Mouse (Mus musculus): ENCODE results near the gene Smarca2. TPM values are rescaled to one million over a fixed set of nuclear protein-coding genes. Genes with fewer than 3 reads are reported as not detected.

Gene Smarca2
- polyA plus RNA-seq, 1 experiment from 2014 or later, result 109 TPM

DNA sequence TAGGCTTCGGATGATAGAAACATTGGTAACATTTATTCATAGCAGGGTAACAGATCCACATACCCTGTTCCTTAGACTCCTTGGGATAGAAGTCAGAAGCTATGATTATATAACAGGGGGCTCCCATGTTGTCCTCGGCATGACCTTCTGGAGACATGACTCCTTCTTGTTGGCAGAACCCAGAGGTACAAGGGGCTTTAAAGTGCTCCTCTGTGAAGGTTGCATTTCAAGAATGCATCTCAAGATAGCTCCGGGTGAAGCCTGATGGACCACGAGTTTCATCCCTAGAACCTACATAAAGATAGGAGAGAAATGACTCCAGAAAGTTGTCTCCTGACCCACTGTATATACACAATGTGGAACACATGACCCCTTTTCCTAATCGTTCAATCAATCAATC is 27.4 kb downstream of the Smarca2 start:
- Histone ChIP-seq H3K27me3 (no peaks in the 10 kb centered on the region), H3K9me3 (no peaks in the 10 kb centered on the region), H3K36me3 (no peaks in the 10 kb centered on the region), H3K4me1 (replicated peaks) (peaks cover 8% of the 10 kb centered on the region; the same call in 1 of the 2 replicates), H3K4me2 (no peak overlapping the region), H3K27ac (replicated peaks) (no peak overlapping the region), H3K4me3 (no peak overlapping the region), H3K9ac (no peak overlapping the region)
- WGBS, result 93% methylated on average over 5 of the region's 5 CpGs
- no peak for ATAC-seq (ENCODE audit: low FRiP score, low read depth)

DNA sequence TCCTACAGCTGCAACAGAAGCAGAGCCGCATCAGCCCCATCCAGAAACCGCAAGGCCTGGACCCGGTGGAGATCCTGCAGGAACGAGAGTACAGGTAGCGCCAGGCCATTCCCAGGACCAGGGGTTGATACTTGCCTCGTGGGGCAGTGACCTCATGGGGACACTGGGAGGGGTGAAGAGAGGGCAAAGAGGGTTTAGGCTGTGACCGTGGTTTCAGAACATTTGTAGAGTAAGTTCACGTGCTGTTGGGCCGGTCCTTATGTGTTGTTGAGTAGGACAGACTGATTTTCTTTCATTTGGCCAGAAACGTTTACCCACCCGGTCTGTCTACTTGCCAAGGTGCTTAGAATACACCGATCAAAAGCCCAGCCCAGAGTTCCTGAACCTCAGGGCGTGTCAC is 35.7 kb downstream of the Smarca2 start:
- no peaks in the 10 kb centered on the region for H3K9me3 ChIP-seq
- no peaks in the 10 kb centered on the region for H3K27me3 ChIP-seq
- 92% methylated on average over 13 of the region's 13 CpGs for WGBS
- H3K27ac ChIP-seq (replicated peaks), result no peak overlapping the region
- H3K4me1 ChIP-seq (replicated peaks), result no peaks in the 10 kb centered on the region
- H3K9ac ChIP-seq, result no peak overlapping the region
- no peak for ATAC-seq (ENCODE audit: low FRiP score, low read depth)
- H3K36me3 ChIP-seq, result no peaks in the 10 kb centered on the region
- H3K4me3 ChIP-seq, result no peak overlapping the region
- H3K4me2 ChIP-seq, result no peak overlapping the region

DNA sequence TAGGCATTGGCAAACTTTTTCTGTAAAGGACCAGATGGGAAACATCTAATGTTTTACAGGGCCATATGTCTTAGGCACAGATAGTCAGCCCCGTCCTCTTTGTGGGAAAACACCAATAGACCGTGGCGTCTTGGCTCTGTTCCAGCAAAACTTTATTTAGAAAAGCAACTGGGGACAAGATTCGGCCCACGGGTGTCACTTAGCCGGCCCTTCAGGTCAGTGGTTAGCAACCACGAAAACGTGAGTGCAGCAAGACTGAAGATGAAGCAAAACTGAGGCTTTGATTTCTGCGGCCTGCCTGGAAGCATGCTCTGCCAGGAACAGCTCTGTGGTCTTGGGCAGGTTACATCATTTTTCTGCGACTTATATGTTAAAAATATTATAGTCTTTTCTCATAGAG is 36.4 kb downstream of the Smarca2 start:
- 66% methylated on average over 10 of the region's 10 CpGs for WGBS
- Histone ChIP-seq H3K9me3 (no peaks in the 10 kb centered on the region), H3K27ac (replicated peaks) (no peak overlapping the region), H3K4me1 (replicated peaks) (no peaks in the 10 kb centered on the region), H3K9ac (no peak overlapping the region), H3K4me2 (no peak overlapping the region), H3K36me3 (no peaks in the 10 kb centered on the region), H3K4me3 (no peak overlapping the region), H3K27me3 (no peaks in the 10 kb centered on the region)
- no peak for ATAC-seq (ENCODE audit: low FRiP score, low read depth)

DNA sequence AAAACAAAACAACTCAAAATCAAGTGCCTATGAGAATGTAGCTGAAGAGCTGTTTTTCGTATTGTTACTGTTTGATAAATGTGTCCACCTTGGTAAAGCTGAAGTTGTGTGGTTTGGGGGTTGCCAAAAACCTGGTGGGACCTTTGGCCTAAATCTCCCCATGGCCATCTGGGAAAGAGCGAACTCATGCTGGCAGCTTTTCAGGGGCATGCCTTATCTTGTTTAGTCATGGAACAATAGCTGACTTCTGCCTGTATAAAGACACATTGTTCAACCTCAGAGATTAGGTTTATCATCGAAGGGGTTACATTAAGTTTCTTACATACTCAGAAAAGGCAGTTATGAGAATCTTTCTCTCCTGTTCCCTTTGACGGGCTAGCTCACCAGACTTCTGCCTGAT is 38.2 kb downstream of the Smarca2 start:
- Histone ChIP-seq H3K9ac (no peak overlapping the region), H3K36me3 (peaks cover 3% of the 10 kb centered on the region; the same call in 1 of the 2 replicates), H3K27ac (replicated peaks) (no peak overlapping the region), H3K27me3 (no peaks in the 10 kb centered on the region), H3K4me2 (no peak overlapping the region), H3K4me1 (replicated peaks) (no peaks in the 10 kb centered on the region), H3K4me3 (no peak overlapping the region), H3K9me3 (no peaks in the 10 kb centered on the region)
- 57% methylated on average over 4 of the region's 4 CpGs for WGBS
- ATAC-seq (ENCODE audit: low FRiP score, low read depth), result no peak

DNA sequence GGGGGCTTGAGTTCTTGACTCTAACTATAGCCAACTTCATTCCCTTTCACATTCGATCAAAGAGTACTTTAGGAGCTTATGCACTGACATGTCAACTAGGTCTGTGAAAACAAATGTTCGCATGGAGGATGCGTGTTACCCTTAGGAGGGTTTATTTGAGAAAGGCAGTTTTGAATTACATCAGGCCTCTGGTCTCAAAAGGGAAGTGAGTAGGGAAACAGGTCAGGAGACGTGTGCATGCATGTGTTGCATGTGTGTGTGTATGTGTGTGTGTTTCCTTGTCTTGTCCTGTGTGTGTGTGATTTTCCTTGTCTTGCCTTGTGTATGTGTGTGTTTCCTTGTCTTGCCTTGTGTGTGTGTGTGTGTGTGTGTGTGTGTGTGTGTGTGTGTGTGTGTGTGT is 39.1 kb downstream of the Smarca2 start:
- H3K4me1 ChIP-seq (replicated peaks), result no peaks in the 10 kb centered on the region
- H3K4me3 ChIP-seq, result no peak overlapping the region
- H3K27me3 ChIP-seq, result no peaks in the 10 kb centered on the region
- H3K9me3 ChIP-seq, result no peaks in the 10 kb centered on the region
- ATAC-seq (ENCODE audit: low FRiP score, low read depth), result no peak
- H3K27ac ChIP-seq (replicated peaks), result no peak overlapping the region
- WGBS, result 88% methylated on average over 4 of the region's 4 CpGs
- H3K36me3 ChIP-seq, result peaks cover 3% of the 10 kb centered on the region; the same call in 1 of the 2 replicates
- H3K4me2 ChIP-seq, result no peak overlapping the region
- no peak overlapping the region for H3K9ac ChIP-seq

DNA sequence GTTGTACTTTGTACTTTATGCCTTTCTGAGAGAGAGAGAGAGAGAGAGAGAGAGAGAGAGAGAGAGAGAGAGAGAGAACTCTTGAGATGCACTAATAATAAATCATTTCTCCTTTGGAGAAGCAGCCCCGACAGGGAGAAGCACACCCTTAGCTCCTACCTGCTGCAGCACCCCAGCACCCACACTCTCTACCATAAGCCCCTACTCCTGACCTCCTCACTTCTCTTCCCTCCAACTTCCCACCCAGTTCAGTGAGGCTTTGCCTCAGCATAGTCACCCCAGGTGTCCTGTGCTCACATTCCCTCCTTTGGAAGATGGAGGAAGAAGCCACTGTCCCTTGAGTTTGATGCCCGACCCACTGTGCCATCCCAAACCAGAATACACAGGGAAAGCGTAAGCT is 40.2 kb downstream of the Smarca2 start:
- ATAC-seq (ENCODE audit: low FRiP score, low read depth), result no peak
- Histone ChIP-seq H3K27ac (replicated peaks) (no peak overlapping the region), H3K4me1 (replicated peaks) (no peaks in the 10 kb centered on the region), H3K4me3 (no peak overlapping the region), H3K9ac (no peak overlapping the region), H3K27me3 (no peaks in the 10 kb centered on the region), H3K36me3 (peaks cover 8% of the 10 kb centered on the region; the same call in 1 of the 2 replicates), H3K9me3 (no peaks in the 10 kb centered on the region), H3K4me2 (no peak overlapping the region)
- WGBS, result 83% methylated on average over 3 of the region's 3 CpGs

DNA sequence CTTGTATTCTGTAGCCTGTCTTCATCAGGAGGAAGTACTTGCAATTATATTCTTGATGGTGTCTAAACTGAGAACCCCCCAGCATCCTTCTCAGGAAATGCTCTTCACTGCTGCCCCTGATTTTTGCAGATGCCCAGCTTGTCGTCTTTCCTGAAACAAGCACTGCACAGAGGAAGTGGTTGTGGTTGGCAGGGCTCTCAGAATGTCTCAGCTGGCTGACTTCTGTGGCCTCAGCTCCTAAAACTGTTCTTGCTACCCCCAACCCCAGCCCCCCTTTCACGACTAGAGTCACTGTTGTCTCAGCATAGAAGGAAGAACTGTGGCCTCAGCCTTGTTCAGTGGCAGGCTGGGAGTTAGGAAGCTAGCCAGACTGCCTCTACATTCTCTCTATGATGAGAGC is 41.3 kb downstream of the Smarca2 start:
- ATAC-seq (ENCODE audit: low FRiP score, low read depth), result no peak
- no peak overlapping the region for H3K27ac ChIP-seq (replicated peaks)
- WGBS, result 37% methylated on average over 2 of the region's 2 CpGs
- peaks cover 8% of the 10 kb centered on the region; the same call in 1 of the 2 replicates for H3K36me3 ChIP-seq
- H3K27me3 ChIP-seq, result no peaks in the 10 kb centered on the region
- no peaks in the 10 kb centered on the region for H3K9me3 ChIP-seq
- H3K9ac ChIP-seq, result no peak overlapping the region
- H3K4me2 ChIP-seq, result no peak overlapping the region
- no peaks in the 10 kb centered on the region for H3K4me1 ChIP-seq (replicated peaks)
- no peak overlapping the region for H3K4me3 ChIP-seq

DNA sequence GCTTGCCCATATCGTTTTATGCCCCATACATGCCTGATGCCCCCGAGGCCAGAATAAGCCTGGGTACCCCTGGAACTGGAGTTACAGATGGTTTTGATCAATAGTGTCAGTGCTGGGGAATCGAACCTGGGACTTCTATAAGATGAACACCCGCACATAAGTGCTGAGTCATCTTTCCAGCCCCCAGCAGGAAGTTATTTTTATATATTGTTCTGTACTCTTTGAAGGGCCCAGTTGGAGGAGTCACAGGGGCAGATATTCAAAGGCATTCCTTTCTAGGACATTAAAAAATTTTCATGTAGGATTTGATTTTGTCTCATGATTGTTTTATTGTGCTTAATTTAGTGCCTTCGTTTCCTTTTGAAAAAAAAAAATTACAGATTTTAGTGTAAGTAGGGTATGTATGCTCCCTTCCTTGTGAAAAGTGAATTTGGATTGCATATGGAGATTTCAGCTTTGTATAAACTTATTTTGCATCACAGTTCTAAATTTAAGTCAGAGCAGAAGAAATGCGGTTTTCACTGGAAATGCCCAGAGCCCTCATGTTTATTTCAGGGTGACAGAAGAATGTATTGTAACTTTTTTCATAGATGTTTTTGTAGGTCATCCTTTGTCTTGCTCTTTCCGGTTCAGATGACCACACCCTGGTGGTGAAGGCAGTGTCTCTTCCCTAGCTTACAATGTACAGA is 45.9 kb downstream of the Smarca2 start:
- ATAC-seq (ENCODE audit: low FRiP score, low read depth), result no peak
- H3K9ac ChIP-seq, result no peak overlapping the region
- no peak overlapping the region for H3K4me2 ChIP-seq
- no peaks in the 10 kb centered on the region for H3K27me3 ChIP-seq
- peaks cover 15% of the 10 kb centered on the region; the same call in 1 of the 2 replicates for H3K36me3 ChIP-seq
- H3K9me3 ChIP-seq, result no peaks in the 10 kb centered on the region
- H3K27ac ChIP-seq (replicated peaks), result no peak overlapping the region
- no peak overlapping the region for H3K4me3 ChIP-seq
- WGBS, result 89% methylated on average over 7 of the region's 7 CpGs
- H3K4me1 ChIP-seq (replicated peaks), result no peaks in the 10 kb centered on the region

DNA sequence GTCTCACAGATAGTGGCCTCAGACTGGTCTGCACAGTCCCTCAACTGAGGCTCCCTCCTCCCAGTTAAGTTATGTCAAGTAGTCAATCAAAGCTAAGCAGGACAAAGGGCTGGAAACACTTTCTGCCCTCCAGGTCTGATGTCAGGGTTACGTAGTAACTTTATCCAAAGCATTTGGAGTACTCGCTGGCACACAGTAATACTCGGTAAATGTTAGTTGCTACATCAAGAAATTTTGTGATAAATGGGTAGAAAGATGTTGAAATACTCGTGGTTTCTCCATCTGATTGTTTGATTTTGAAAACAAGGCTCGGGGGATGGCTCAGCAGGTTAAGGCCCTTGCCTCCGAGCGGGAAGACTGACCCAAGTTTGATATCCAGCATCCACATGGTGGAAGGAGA is 53.5 kb downstream of the Smarca2 start:
- Histone ChIP-seq H3K4me3 (no peak overlapping the region), H3K27me3 (no peaks in the 10 kb centered on the region), H3K9ac (no peak overlapping the region), H3K4me2 (no peak overlapping the region), H3K9me3 (no peaks in the 10 kb centered on the region), H3K36me3 (0 out of 2 replicates have a peak, but pooled peaks cover 8% of the 10 kb centered on the region), H3K27ac (replicated peaks) (no peak overlapping the region), H3K4me1 (replicated peaks) (no peaks in the 10 kb centered on the region)
- no peak for ATAC-seq (ENCODE audit: low FRiP score, low read depth)
- 85% methylated on average over 7 of the region's 7 CpGs for WGBS

DNA sequence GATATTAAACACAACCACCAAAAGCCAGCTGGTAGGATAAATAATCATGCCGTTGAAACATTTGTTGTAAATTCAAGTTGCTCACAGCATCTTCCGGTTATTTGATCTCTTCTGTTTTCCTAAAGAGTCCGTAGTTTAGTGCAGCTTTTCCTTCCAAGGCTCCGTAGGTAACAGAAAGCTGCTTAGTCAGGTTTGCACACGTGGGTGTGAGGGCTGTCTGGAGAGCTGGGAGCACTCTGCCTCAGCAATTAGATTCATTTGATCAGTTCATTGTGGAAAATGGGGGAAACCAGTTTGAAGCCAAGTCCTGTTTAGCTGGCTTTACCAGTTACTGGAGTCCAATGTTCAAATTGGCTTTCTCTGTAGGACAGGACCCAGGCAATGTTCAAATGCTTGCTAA is 55.1 kb downstream of the Smarca2 start:
- Histone ChIP-seq H3K36me3 (0 out of 2 replicates have a peak, but pooled peaks cover under 1% of the 10 kb centered on the region), H3K4me3 (no peak overlapping the region), H3K27me3 (no peaks in the 10 kb centered on the region), H3K9ac (no peak overlapping the region), H3K27ac (replicated peaks) (no peak overlapping the region), H3K4me1 (replicated peaks) (no peaks in the 10 kb centered on the region), H3K4me2 (no peak overlapping the region), H3K9me3 (no peaks in the 10 kb centered on the region)
- ATAC-seq (ENCODE audit: low FRiP score, low read depth), result no peak
- 80% methylated on average over 5 of the region's 5 CpGs for WGBS

DNA sequence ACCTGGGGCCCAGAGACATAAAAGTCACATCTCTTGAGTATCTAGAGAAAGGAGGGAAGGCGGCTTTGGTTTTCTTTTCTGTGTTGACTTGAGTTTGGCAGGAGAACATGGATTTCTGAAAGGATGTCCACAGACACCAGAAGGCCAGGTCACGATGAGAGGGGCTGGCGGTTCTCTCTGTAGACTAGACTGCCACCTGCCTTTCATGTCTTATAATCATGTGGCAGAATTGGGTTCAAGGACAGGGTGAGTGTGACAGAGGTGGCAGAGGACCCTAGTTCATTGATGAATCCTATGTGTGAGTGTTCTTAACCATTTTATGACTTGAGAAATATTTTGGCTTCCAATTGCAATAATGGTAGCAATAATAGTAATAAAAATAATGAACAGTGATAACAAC is 56.3 kb downstream of the Smarca2 start:
- 98% methylated on average over 3 of the region's 3 CpGs for WGBS
- no peak overlapping the region for H3K4me2 ChIP-seq
- H3K4me3 ChIP-seq, result no peak overlapping the region
- H3K9ac ChIP-seq, result no peak overlapping the region
- ATAC-seq (ENCODE audit: low FRiP score, low read depth), result no peak
- no peaks in the 10 kb centered on the region for H3K36me3 ChIP-seq
- no peak overlapping the region for H3K27ac ChIP-seq (replicated peaks)
- H3K4me1 ChIP-seq (replicated peaks), result no peaks in the 10 kb centered on the region
- no peaks in the 10 kb centered on the region for H3K9me3 ChIP-seq
- no peaks in the 10 kb centered on the region for H3K27me3 ChIP-seq

DNA sequence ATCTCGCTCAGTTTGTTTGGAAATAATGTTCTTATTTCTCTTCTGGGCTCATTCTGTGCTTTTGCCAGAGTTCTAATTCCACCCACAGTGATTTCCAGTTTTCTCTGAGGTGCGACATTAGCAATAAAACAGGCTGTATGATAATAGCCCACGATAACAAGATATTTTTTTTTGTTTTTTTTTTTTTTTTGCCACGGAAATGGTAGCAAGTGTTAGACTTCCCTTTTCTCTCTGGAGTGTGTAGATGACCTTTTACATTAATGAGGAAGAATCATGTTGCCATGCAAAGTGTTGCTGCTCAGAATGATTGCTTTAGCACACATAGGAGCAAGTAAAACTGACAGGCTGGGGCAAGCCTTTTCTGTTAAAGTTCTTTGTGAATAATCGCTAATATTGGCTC is 61.5 kb downstream of the Smarca2 start:
- Histone ChIP-seq H3K9ac (no peak overlapping the region), H3K4me1 (replicated peaks) (no peaks in the 10 kb centered on the region), H3K4me3 (no peak overlapping the region), H3K27ac (replicated peaks) (no peak overlapping the region), H3K4me2 (no peak overlapping the region), H3K9me3 (no peaks in the 10 kb centered on the region), H3K36me3 (no peaks in the 10 kb centered on the region), H3K27me3 (no peaks in the 10 kb centered on the region)
- 88% methylated on average over 5 of the region's 5 CpGs for WGBS
- no peak for ATAC-seq (ENCODE audit: low FRiP score, low read depth)

DNA sequence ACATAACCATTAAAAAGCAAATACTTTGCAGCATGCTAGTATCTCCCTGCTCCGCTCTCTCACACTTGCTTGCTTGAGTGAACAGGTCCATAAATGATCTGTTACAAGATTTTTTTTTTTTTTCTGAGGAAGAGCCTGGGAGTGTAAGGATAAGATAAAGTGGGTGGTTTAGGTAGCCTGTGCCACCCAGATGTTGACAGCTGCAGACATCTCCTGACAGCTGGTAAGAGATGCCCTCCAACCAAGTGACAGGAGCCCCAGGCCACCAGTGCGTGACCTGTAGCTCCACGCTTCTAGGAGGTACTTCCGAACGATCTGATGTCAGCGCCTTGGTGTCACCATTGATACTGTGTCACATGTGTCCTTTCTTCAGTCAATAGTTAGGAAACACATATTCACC is 65.2 kb downstream of the Smarca2 start:
- no peak overlapping the region for H3K9ac ChIP-seq
- H3K27me3 ChIP-seq, result no peaks in the 10 kb centered on the region
- no peak overlapping the region for H3K27ac ChIP-seq (replicated peaks)
- no peaks in the 10 kb centered on the region for H3K4me1 ChIP-seq (replicated peaks)
- no peak for ATAC-seq (ENCODE audit: low FRiP score, low read depth)
- no peaks in the 10 kb centered on the region for H3K9me3 ChIP-seq
- H3K4me2 ChIP-seq, result no peak overlapping the region
- 0 out of 2 replicates have a peak, but pooled peaks cover 5% of the 10 kb centered on the region for H3K36me3 ChIP-seq
- WGBS, result 89% methylated on average over 6 of the region's 6 CpGs
- no peak overlapping the region for H3K4me3 ChIP-seq

Measured in hindbrain, embryonic 15.5 days (tissue).